Mouse (Mus musculus): ENCODE data around the gene Anks1. TPM values are rescaled to one million over a fixed set of nuclear protein-coding genes. Genes with fewer than 3 reads are reported as not detected.

Gene Anks1
- total and polyA plus RNA-seq, 2 experiments: 8.8 to 10.0 TPM

DNA sequence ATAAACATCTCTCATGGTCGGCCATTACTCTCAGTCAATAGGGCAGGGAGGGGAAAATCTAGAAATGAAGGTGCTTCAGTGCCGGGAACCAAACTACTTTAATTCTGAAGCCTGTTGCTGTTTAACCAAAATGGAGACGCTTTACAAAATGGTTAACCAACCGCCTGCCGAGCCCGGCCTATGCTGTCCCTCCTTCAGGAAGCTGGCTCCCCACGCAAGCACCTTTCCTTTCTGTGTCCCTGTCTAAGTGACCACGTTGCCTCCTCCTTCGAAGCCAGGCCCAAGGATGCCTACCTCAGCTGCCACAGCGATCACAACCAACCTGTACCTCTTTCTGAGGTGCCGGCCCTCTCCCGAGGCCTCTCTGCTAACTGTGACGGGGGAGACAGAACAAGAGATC lies 188.2 kb downstream of the Anks1 start:
- H3K9ac ChIP-seq (ENCODE audit: low read depth, low read length): no peak overlapping the region
- WGBS: 84% methylated on average over 13 of the region's 13 CpGs
- H3K27me3 ChIP-seq (ENCODE audit: control insufficient read depth, insufficient read depth, low read length): no peaks in the 10 kb centered on the region
- no peak for DNase-seq (ENCODE audit: extremely low read depth, low read depth, low spot score)
- no peaks in the 10 kb centered on the region for H3K36me3 ChIP-seq (ENCODE audit: control insufficient read depth, insufficient read depth, low read length)
- no peaks in the 10 kb centered on the region for H3K79me2 ChIP-seq (ENCODE audit: control insufficient read depth, insufficient read depth, low read length)
- TF ChIP-seq CTCF (IDR thresholded peaks at IDR 0.05; ENCODE audit: low read depth, low read length) (no peak), POLR2A (IDR thresholded peaks at IDR 0.05; ENCODE audit: extremely low read depth, insufficient read depth, low read length) (no peak)
- H3K27ac ChIP-seq (replicated peaks; ENCODE audit: insufficient read depth, low read depth, low read length): no peak overlapping the region
- H3K4me3 ChIP-seq (ENCODE audit: insufficient read depth, low read depth, low read length): no peak overlapping the region
- H3K4me1 ChIP-seq (ENCODE audit: control insufficient read depth, insufficient read depth, low read length): no peaks in the 10 kb centered on the region

GRCm38 (mm10) chr17:28099086-28099485 lies 190.0 kb downstream of the Anks1 start:
- 79% methylated on average over 3 of the region's 3 CpGs for WGBS
- TF ChIP-seq CTCF (IDR thresholded peaks at IDR 0.05; ENCODE audit: low read depth, low read length) (no peak), POLR2A (IDR thresholded peaks at IDR 0.05; ENCODE audit: extremely low read depth, insufficient read depth, low read length) (no peak)
- H3K4me1 ChIP-seq (ENCODE audit: control insufficient read depth, insufficient read depth, low read length): no peaks in the 10 kb centered on the region
- no peak overlapping the region for H3K4me3 ChIP-seq (ENCODE audit: insufficient read depth, low read depth, low read length)
- H3K27me3 ChIP-seq (ENCODE audit: control insufficient read depth, insufficient read depth, low read length): no peaks in the 10 kb centered on the region
- H3K9ac ChIP-seq (ENCODE audit: low read depth, low read length): no peak overlapping the region
- H3K36me3 ChIP-seq (ENCODE audit: control insufficient read depth, insufficient read depth, low read length): no peaks in the 10 kb centered on the region
- no peak for DNase-seq (ENCODE audit: extremely low read depth, low read depth, low spot score)
- no peak overlapping the region for H3K27ac ChIP-seq (replicated peaks; ENCODE audit: insufficient read depth, low read depth, low read length)
- no peaks in the 10 kb centered on the region for H3K79me2 ChIP-seq (ENCODE audit: control insufficient read depth, insufficient read depth, low read length)

- no peak overlapping the region for H3K9ac ChIP-seq (ENCODE audit: low read depth, low read length)
- TF ChIP-seq POLR2A (IDR thresholded peaks at IDR 0.05; ENCODE audit: extremely low read depth, insufficient read depth, low read length) (no peak), CTCF (IDR thresholded peaks at IDR 0.05; ENCODE audit: low read depth, low read length) (no peak)
- H3K79me2 ChIP-seq (ENCODE audit: control insufficient read depth, insufficient read depth, low read length): no peaks in the 10 kb centered on the region
- no peak overlapping the region for H3K27ac ChIP-seq (replicated peaks; ENCODE audit: insufficient read depth, low read depth, low read length)
- H3K4me1 ChIP-seq (ENCODE audit: control insufficient read depth, insufficient read depth, low read length): no peaks in the 10 kb centered on the region
- H3K4me3 ChIP-seq (ENCODE audit: insufficient read depth, low read depth, low read length): no peak overlapping the region
- H3K27me3 ChIP-seq (ENCODE audit: control insufficient read depth, insufficient read depth, low read length): no peaks in the 10 kb centered on the region
- WGBS: 86% methylated on average over 1 of the region's 1 CpGs
- no peak for DNase-seq (ENCODE audit: extremely low read depth, low read depth, low spot score)
- no peaks in the 10 kb centered on the region for H3K36me3 ChIP-seq (ENCODE audit: control insufficient read depth, insufficient read depth, low read length)
Observed at GRCm38 (mm10) chr17:28100669-28101068, 191.6 kb downstream of the Anks1 start.

GRCm38 (mm10) chr17:28101284-28101887 lies 192.3 kb downstream of the Anks1 start:
- DNase-seq (ENCODE audit: extremely low read depth, low read depth, low spot score): no peak
- TF ChIP-seq POLR2A (IDR thresholded peaks at IDR 0.05; ENCODE audit: extremely low read depth, insufficient read depth, low read length) (no peak), CTCF (IDR thresholded peaks at IDR 0.05; ENCODE audit: low read depth, low read length) (no peak)

DNA sequence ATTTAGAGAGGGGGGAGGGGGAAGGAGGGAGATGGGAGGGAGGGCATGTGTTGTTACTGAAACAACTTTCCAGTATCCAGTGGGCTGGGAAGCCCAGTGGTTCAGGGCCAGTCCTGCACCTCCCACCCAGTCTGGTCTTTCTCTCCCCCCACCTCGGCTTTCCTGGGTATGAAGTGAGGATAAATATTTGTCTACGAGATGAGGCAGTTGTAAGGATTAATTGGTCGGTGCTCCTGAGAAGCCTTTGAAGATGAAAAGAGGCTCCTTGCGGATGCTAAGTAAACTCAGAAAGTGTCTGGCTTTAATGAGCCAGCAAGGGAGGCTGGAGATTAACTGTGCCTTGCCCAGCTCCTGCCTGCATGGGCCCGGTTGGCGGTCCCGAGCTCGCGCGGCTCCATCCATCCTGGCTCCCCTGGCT lies 192.8 kb downstream of the Anks1 start:
- TF ChIP-seq POLR2A (IDR thresholded peaks at IDR 0.05; ENCODE audit: extremely low read depth, insufficient read depth, low read length) (no peak), CTCF (IDR thresholded peaks at IDR 0.05; ENCODE audit: low read depth, low read length) (no peak)
- 56% methylated on average over 10 of the region's 10 CpGs for WGBS
- Histone ChIP-seq H3K9ac (ENCODE audit: low read depth, low read length) (no peak overlapping the region), H3K79me2 (ENCODE audit: control insufficient read depth, insufficient read depth, low read length) (no peaks in the 10 kb centered on the region), H3K4me3 (ENCODE audit: insufficient read depth, low read depth, low read length) (no peak overlapping the region), H3K27ac (replicated peaks; ENCODE audit: insufficient read depth, low read depth, low read length) (no peak overlapping the region), H3K36me3 (ENCODE audit: control insufficient read depth, insufficient read depth, low read length) (no peaks in the 10 kb centered on the region), H3K4me1 (ENCODE audit: control insufficient read depth, insufficient read depth, low read length) (no peaks in the 10 kb centered on the region), H3K27me3 (ENCODE audit: control insufficient read depth, insufficient read depth, low read length) (no peaks in the 10 kb centered on the region)
- DNase-seq (ENCODE audit: extremely low read depth, low read depth, low spot score): no peak

More at GRCm38 (mm10) chr17:28101284-28101887, 192.3 kb downstream of the Anks1 start:
- Histone ChIP-seq H3K27ac (replicated peaks; ENCODE audit: insufficient read depth, low read depth, low read length) (no peak overlapping the region), H3K4me1 (ENCODE audit: control insufficient read depth, insufficient read depth, low read length) (no peaks in the 10 kb centered on the region), H3K27me3 (ENCODE audit: control insufficient read depth, insufficient read depth, low read length) (no peaks in the 10 kb centered on the region), H3K36me3 (ENCODE audit: control insufficient read depth, insufficient read depth, low read length) (no peaks in the 10 kb centered on the region), H3K9ac (ENCODE audit: low read depth, low read length) (no peak overlapping the region), H3K79me2 (ENCODE audit: control insufficient read depth, insufficient read depth, low read length) (no peaks in the 10 kb centered on the region), H3K4me3 (ENCODE audit: insufficient read depth, low read depth, low read length) (no peak overlapping the region)
- WGBS: 77% methylated on average over 12 of the region's 12 CpGs

GRCm38 (mm10) chr17:28104416-28104815 lies 195.3 kb downstream of the Anks1 start:
- H3K36me3 ChIP-seq (ENCODE audit: control insufficient read depth, insufficient read depth, low read length): no peaks in the 10 kb centered on the region
- no peaks in the 10 kb centered on the region for H3K4me1 ChIP-seq (ENCODE audit: control insufficient read depth, insufficient read depth, low read length)
- no peak overlapping the region for H3K4me3 ChIP-seq (ENCODE audit: insufficient read depth, low read depth, low read length)
- 47% methylated on average over 6 of the region's 6 CpGs for WGBS
- no peak overlapping the region for H3K9ac ChIP-seq (ENCODE audit: low read depth, low read length)
- TF ChIP-seq CTCF (IDR thresholded peaks at IDR 0.05; ENCODE audit: low read depth, low read length) (no peak), POLR2A (IDR thresholded peaks at IDR 0.05; ENCODE audit: extremely low read depth, insufficient read depth, low read length) (no peak)
- no peak for DNase-seq (ENCODE audit: extremely low read depth, low read depth, low spot score)
- H3K27me3 ChIP-seq (ENCODE audit: control insufficient read depth, insufficient read depth, low read length): no peaks in the 10 kb centered on the region
- no peaks in the 10 kb centered on the region for H3K79me2 ChIP-seq (ENCODE audit: control insufficient read depth, insufficient read depth, low read length)
- H3K27ac ChIP-seq (replicated peaks; ENCODE audit: insufficient read depth, low read depth, low read length): no peak overlapping the region

Data from liver, adult 2 months (tissue).